ENCODE assay signal across 8 mouse cellular contexts in genomic region chr4:155490990-155491504, GRCm38 (mm10). TPM values are rescaled to one million over a fixed set of nuclear protein-coding genes. Genes with fewer than 3 reads are reported as not detected.
A peak's percentile ranks its signal among the peaks of the same experiment; 100 is the strongest.
DNase-seq lines count a peak whose midpoint lies in the region; ATAC-seq and TF ChIP-seq lines count a peak whose summit lies in the region.

TSS of gene Gnb1 (plus strand) at chr4:155491361.

- H3K9me3 ChIP-seq in heart, embryonic 13.5 days = no peaks in the 10 kb centered on the region
- H3K9me3 ChIP-seq in liver, embryonic 12.5 days (replicated peaks) = no peaks in the 10 kb centered on the region
- H3K9me3 ChIP-seq in stomach, embryonic 15.5 days = no peaks in the 10 kb centered on the region

- H3K4me3 ChIP-seq in C2C12 (ENCODE audit: insufficient read depth, poor library complexity, severe bottlenecking) = peak within 1 kb of the TSS; percentile 100
- H3K4me3 ChIP-seq in heart, embryonic 13.5 days = peak within 1 kb of the TSS; percentile 79
- peak within 1 kb of the TSS; percentile 99 for H3K4me3 ChIP-seq in liver, embryonic 12.5 days
- peak within 1 kb of the TSS; percentile 95 for H3K4me3 ChIP-seq in stomach, embryonic 15.5 days (replicated peaks)

- H3K79me3 ChIP-seq in C2C12 (ENCODE audit: low read depth) = peaks cover 47% of the 10 kb centered on the region

- peak; percentile 75 for DNase-seq in brain, embryonic 18.5 days (ENCODE audit: low read depth, low spot score)
- DNase-seq in kidney, postnatal 10 days = peak; percentile 98
- DNase-seq in natural killer cell, adult 2 months (ENCODE audit: low spot score in 2 of 2) = peak; percentile 92 to 95

- H3K27me3 ChIP-seq in C2C12 (ENCODE audit: control insufficient read depth, insufficient read depth, insufficient read length) = no peaks in the 10 kb centered on the region
- no peaks in the 10 kb centered on the region for H3K27me3 ChIP-seq in heart, embryonic 13.5 days (replicated peaks)
- H3K27me3 ChIP-seq in liver, embryonic 12.5 days (replicated peaks) = 0 out of 2 replicates have a peak, but pooled peaks cover 3% of the 10 kb centered on the region
- no peaks in the 10 kb centered on the region for H3K27me3 ChIP-seq in stomach, embryonic 15.5 days (replicated peaks)

- WGBS in heart, embryonic 13.5 days = under 1% methylated on average over 51 of the region's 60 CpGs
- WGBS in liver, embryonic 12.5 days (ENCODE audit: insufficient replicate concordance) = under 1% methylated on average over 25 of the region's 60 CpGs
- WGBS in stomach, embryonic 15.5 days = 0% methylated on average over 44 of the region's 60 CpGs

- peak within 1 kb of the TSS; percentile 93 for H3K27ac ChIP-seq in heart, embryonic 13.5 days (replicated peaks)
- H3K27ac ChIP-seq in liver, embryonic 12.5 days = peak within 1 kb of the TSS; percentile 84
- H3K27ac ChIP-seq in stomach, embryonic 15.5 days = peak within 1 kb of the TSS; percentile 87

- peak within 1 kb of the TSS; percentile 89 for H3K4me2 ChIP-seq in heart, embryonic 13.5 days
- H3K4me2 ChIP-seq in liver, embryonic 12.5 days = peak within 1 kb of the TSS; percentile 100
- H3K4me2 ChIP-seq in stomach, embryonic 15.5 days = peak within 1 kb of the TSS; percentile 80

- H3K4me1 ChIP-seq in heart, embryonic 13.5 days = peaks cover 76% of the 10 kb centered on the region
- H3K4me1 ChIP-seq in liver, embryonic 12.5 days = peaks cover 81% of the 10 kb centered on the region
- H3K4me1 ChIP-seq in stomach, embryonic 15.5 days = peaks cover 56% of the 10 kb centered on the region

- H3K9ac ChIP-seq in heart, embryonic 13.5 days = peak within 1 kb of the TSS; percentile 100
- peak within 1 kb of the TSS; percentile 98 for H3K9ac ChIP-seq in liver, embryonic 12.5 days
- H3K9ac ChIP-seq in stomach, embryonic 15.5 days = peak within 1 kb of the TSS; percentile 99

- peaks cover 8% of the 10 kb centered on the region for H3K36me3 ChIP-seq in C2C12 (ENCODE audit: control insufficient read depth, insufficient read depth)
- no peaks in the 10 kb centered on the region for H3K36me3 ChIP-seq in heart, embryonic 13.5 days
- 0 out of 2 replicates have a peak, but pooled peaks cover 4% of the 10 kb centered on the region for H3K36me3 ChIP-seq in liver, embryonic 12.5 days
- no peaks in the 10 kb centered on the region for H3K36me3 ChIP-seq in stomach, embryonic 15.5 days

- peak within 1 kb of the TSS; percentile 99 for H3ac ChIP-seq in C2C12 (ENCODE audit: control insufficient read depth, insufficient read length, low read depth)

- H3K79me2 ChIP-seq in C2C12 (ENCODE audit: control insufficient read depth, insufficient read depth) = peaks cover 52% of the 10 kb centered on the region

- TF ChIP-seq CTCF in C2C12 (IDR thresholded peaks at IDR 0.05; ENCODE audit: control insufficient read depth, insufficient read depth, insufficient read length) = no peak

- peak; percentile 66 for ATAC-seq in erythroid progenitor cell, adult 5-6 weeks (replicated peaks; ENCODE audit: low FRiP score, poor library complexity, severe bottlenecking)
- peak; percentile 69 for ATAC-seq in heart, embryonic 13.5 days (ENCODE audit: extremely low read depth, insufficient number of reproducible peaks, low FRiP score, low TSS enrichment)
- peak; percentile 79 for ATAC-seq in liver, embryonic 12.5 days
- peak; percentile 71 for ATAC-seq in stomach, embryonic 15.5 days (ENCODE audit: insufficient read depth, low FRiP score, low read depth)

TF ChIP-seq in C2C12, 6 proteins besides CTCF, POLR2A, EP300 and RAD21:
- no peak for TF ChIP-seq MYOG (IDR thresholded peaks at IDR 0.05; ENCODE audit: control insufficient read depth, extremely low read depth, insufficient read length)
- peak; percentile 73 for TF ChIP-seq MAX (IDR thresholded peaks at IDR 0.05)

RNA-seq across cellular contexts. Expression of gene Gnb1, which starts in this region (rescaled TPM):
- polyA plus RNA-seq in C2C12 (2012; fragmentation: generic; extraction: Trizol) = 338 TPM
- 95.2 and 108 TPM in 2 replicates for total RNA-seq in erythroid progenitor cell, adult 5-6 weeks (2015; ENCODE audit: low replicate concordance)
- 24.6 and 31.3 TPM in 2 replicates for total RNA-seq in erythroid progenitor cell, adult 5-6 weeks (2017; ENCODE audit: low replicate concordance)
- 345 and 378 TPM in 2 replicates for polyA plus RNA-seq in heart, embryonic 13.5 days (2015; fragmentation: Nextera tagmentation; extraction: Ambion mirVana)
- 174 and 177 TPM in 2 replicates for polyA plus RNA-seq in liver, embryonic 12.5 days (2016; fragmentation: Nextera tagmentation; extraction: Ambion mirVana)
- 446 and 447 TPM in 2 replicates for polyA plus RNA-seq in stomach, embryonic 15.5 days (2015; fragmentation: Nextera tagmentation; extraction: Ambion mirVana)

Comparison
In these comparisons a context has a peak if more than half of its experiments do, and no peak if none do; other contexts are left out.
1. Peak in every context shown above with its lines: DNase-seq, ATAC-seq, H3K4me3 ChIP-seq and H3K27ac ChIP-seq.